Mouse (Mus musculus): ENCODE measurements around the gene Mup12. TPM values are rescaled to one million over a fixed set of nuclear protein-coding genes. Genes with fewer than 3 reads are reported as not detected.
"Not testable (repeated sequence)": the region's sequence is repeated elsewhere in the genome, so short reads cannot be mapped to it uniquely, and the experiment has no call there.

Mup12 gene
- total RNA-seq (2021), result not detected

DNA sequence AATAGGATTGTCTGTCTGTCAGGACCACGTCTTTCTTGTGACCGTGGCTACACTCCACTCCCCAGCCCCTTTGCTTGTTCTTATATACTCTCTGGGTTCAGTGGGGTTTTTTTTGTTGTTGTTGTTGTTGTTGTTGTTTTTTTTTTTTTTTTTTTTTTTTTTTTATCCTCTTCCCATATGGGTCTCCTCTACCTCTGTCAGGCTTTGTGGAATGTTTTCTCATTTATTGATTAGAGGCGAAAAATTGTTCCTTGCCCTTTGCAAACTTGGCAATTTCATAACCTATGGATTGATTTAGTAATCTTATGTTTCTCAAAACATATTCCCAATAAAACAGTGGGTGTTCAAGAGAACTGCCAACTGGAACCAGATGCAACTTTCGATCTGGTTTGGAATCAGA is at the start of gene Mup12:
Gene Mup12 (minus strand): TSS at position 101 of the 400 bp plus-strand sequence.
- intact Hi-C loops (cut with DNase I); DNase-seq (ENCODE audit: low spot score): not testable (repeated sequence)

Other genes starting within 250 kb of the Mup12 start
- gene Mup1, start 239.4 kb downstream of the Mup12 start, total RNA-seq (2021), result not detected
- gene Mup10, start 159.1 kb downstream of the Mup12 start, total RNA-seq (2021), result not detected
- gene Mup11, start 78.9 kb downstream of the Mup12 start, total RNA-seq (2021), result not detected
- not detected for gene Mup22, start 80.1 kb upstream of the Mup12 start, total RNA-seq (2021)